Mouse (Mus musculus) frontal cortex, postnatal 36 days (tissue): ENCODE results near the gene Dner.

ENCODE experiments used
- DNase-seq, 2 experiments: peaks; one replicate each; pipeline ENCODE4 v3.0.0; 2022; ENCODE audit warnings: low spot score in 2 of 2

Gene Dner

GRCm38 (mm10) chr1:84536069-84536468 is 160.0 kb downstream of the Dner start:
- no peak for DNase-seq

DNA sequence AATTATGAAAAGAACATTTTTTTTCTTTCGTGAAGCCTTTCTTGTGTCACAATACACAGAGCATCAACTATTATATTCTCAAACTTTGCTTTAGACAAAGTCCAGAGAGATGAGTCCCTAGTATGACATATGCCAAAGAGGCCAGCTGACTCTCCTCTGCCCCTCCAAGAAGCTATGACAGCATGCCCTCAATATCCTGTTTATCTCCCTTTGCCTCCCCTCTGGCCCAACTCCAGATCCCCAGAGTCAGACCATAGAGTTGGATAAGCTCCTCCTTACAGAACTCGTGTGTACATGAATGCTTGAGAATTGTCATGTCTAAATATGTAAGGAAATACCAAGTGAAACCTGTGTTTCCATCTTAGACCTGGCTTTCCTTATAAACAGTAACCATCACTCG is 170.5 kb downstream of the Dner start:
- DNase-seq: no peak

GRCm38 (mm10) chr1:84524413-84524812 is 171.6 kb downstream of the Dner start:
- no peak for DNase-seq

DNA sequence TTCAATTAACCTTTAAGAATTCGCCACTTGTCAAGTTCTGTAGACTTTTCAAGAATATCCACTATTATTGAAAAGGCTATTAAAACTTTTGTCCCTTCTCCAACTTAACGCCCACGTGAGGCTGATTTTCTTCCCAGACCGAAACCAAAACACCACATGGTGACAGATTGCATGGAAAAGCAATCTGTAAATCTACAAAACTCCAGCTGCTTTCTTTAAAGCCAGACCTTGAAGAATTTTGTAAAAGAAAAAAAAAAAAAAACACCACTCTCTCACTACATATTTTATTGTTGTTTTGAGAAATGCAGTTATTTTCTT is 173.1 kb downstream of the Dner start:
- DNase-seq: peak in 1 of 2 experiments; percentile 53

DNA sequence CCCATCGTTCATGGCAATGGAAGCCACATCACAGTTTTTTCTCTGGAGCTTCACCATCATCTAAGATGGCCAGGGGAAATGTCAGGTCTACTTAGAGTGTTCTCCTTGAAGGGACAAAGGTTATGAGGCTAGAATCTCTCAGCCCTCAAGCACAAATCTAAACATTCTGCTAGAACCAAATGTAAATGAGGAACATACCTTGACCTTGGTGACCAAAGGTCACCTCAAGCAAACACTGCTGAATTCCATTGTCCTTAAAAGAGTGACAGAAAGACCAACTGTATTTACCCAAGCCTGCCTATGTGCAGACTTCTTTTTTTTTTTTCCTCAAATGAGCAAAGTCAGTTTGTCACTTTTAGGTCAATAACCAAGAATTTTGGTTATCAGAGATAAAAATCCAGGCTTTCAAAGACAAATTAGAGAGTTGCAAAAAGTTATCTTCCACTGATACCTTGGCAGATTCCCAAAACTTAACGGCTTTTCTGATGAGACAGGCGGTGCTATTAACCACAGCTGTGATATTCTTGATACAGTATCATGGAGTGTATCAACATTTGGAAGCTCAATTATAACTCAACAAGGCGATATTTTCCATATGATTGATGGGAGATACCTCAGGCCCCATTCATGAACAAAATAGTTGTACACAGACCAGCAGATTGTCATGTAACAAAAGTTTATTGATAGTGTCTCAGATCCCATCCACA is 173.6 kb downstream of the Dner start:
- no peak for DNase-seq

DNA sequence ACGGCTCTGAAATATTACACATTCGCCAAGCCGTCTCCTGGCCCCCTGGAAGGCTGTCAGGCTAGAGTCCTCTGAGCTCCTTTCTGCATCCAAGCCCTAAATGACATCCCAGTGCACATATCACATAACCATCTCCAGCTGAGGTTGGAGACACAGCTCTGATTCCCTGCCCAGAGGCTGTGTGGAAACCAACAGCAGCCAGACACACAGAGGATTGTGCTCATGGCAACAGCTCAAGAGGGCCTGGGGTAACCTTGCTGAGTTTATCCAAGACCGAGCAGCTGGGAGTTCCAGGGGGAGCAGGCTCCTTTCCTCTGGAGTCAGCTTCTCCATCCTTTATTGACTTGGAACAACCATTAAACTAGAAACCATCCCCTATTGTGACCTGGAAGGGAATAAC is 177.7 kb downstream of the Dner start:
- no peak for DNase-seq

DNA sequence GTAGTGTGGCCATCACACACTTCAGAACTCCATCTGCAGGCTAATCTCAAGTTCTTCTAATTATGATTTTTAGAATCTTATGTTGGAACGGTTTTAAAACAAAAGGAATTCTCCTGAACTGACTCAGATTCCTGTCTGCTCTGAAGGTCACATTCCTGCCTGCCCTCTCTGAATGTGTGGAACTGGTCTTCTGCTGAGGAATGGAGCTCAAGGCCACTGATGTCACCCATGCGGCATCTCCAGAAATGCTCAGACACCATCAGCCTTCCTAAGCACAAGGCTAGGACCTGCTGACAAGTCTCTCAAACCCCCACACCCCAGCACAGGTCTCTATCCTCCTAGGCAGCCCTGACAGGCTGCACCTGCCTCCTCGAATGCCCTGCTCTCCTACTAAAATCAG is 182.8 kb downstream of the Dner start:
- no peak for DNase-seq

DNA sequence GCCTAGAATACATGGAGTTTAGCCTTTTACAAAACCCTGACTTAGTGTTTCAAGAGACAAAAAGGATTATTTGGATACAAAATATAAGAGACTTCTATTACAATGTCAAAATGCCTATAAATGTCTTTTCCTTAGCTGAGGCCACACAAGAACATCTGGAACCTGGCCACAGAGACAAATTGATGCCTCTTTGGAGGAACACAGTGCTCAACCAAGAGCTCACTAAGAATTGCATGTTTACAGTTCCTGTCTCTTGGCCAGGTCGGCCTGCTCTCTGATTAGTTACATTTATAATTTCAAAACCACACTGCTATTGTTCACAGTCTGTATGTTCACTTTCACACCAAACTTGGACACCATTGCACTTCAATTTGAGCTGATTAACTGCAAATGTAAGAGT is 187.5 kb downstream of the Dner start:
- DNase-seq: no peak

- DNase-seq: no peak
Measured at GRCm38 (mm10) chr1:84507568-84507967, 188.5 kb downstream of the Dner start.

- DNase-seq: peak in 1 of 2 experiments; percentile 41
Measured at GRCm38 (mm10) chr1:84506984-84507546, 189.0 kb downstream of the Dner start.

- peak in 1 of 2 experiments; percentile 34 for DNase-seq
Measured at GRCm38 (mm10) chr1:84500673-84501072, 195.3 kb downstream of the Dner start.

- no peak for DNase-seq
Measured at GRCm38 (mm10) chr1:84491732-84492131, 204.3 kb downstream of the Dner start.

DNA sequence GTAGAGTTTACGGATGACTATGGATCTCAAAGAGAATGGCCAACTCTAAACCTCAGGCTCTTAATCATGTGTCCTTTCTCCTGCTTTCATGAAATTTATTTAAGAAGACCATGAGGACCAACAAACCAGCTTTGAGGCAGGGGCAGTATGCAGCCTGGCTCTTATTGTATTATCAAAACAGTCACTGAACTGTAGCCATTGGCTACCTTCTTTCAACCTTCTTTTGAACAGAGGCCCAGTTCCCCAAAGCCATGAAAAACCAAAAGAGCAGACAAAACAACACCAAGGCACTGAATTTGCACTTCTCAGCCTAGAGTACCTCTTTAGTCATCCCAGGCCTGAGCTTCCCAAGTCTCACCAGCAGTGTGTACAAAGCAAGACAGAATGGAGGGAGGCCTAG is 207.5 kb downstream of the Dner start:
- DNase-seq: no peak

DNA sequence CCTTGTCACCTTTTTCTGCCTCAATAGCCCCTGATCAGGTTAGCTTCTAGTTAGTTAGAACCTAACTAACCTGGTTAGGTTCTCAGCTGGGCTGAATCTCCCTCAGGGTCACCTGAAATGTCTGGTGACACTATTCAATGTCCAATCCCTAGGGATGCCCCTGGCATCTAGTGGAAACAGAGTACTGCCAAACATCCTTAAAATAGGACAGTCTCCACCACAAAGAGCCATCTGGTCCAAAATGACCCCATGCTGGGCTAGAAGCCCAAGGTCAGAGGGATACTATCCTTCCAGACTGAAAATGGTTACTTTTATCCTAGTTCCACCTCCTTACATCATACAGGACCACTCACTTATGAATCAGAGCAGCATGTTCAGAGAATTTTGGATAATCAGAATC is 211.0 kb downstream of the Dner start:
- no peak for DNase-seq

GRCm38 (mm10) chr1:84484577-84484976 is 211.4 kb downstream of the Dner start:
- DNase-seq: no peak

- no peak for DNase-seq
Measured at GRCm38 (mm10) chr1:84479976-84480375, 216.0 kb downstream of the Dner start.

- no peak for DNase-seq
Measured at GRCm38 (mm10) chr1:84474274-84474673, 221.7 kb downstream of the Dner start.

GRCm38 (mm10) chr1:84472260-84472659 is 223.8 kb downstream of the Dner start:
- DNase-seq: no peak

GRCm38 (mm10) chr1:84470342-84470741 is 225.7 kb downstream of the Dner start:
- no peak for DNase-seq

DNA sequence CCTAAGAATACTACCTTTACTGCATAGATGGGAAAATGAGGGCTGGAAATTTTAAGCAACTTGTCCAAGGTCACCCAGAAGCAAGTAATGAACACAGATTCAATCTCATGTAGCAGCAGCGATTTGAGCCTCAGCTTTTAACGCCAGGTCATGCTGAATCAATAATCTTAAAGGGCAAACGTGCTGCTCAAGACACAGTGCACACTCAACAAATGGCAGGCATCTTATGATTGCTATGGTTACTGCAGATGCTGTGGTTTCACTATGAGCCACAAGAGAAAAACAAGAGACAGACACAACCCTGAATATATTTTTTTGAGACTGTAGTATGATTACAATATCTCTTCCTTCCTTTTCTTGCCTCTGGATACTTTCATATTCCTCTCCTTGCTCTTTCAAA is 228.4 kb downstream of the Dner start:
- DNase-seq: no peak

GRCm38 (mm10) chr1:84464761-84465160 is 231.3 kb downstream of the Dner start:
- DNase-seq: peak in 1 of 2 experiments; percentile 28

- DNase-seq: peak; percentile 23 to 44
Measured at GRCm38 (mm10) chr1:84463976-84464662, 231.9 kb downstream of the Dner start.

GRCm38 (mm10) chr1:84449566-84450278 is 246.3 kb downstream of the Dner start:
- DNase-seq: no peak
